Mouse (Mus musculus) activated CD4-positive, CD25-positive, alpha-beta regulatory T cell (primary cell): ENCODE measurements around the gene Sinhcaf. TPM values are rescaled to one million over a fixed set of nuclear protein-coding genes. Genes with fewer than 3 reads are reported as not detected.

Experiments used
- polyA plus RNA-seq, 2 experiments: library from polyadenylated mRNA; unstranded; fragments of 100-300 nt; shearing (Covaris generic); gene quantifications; one replicate each; pipeline ENCODE4 v1.2.1; 2017

Sinhcaf gene
- 10 to 100 TPM; 31.8 to 42.2 TPM for polyA plus RNA-seq

DNA sequence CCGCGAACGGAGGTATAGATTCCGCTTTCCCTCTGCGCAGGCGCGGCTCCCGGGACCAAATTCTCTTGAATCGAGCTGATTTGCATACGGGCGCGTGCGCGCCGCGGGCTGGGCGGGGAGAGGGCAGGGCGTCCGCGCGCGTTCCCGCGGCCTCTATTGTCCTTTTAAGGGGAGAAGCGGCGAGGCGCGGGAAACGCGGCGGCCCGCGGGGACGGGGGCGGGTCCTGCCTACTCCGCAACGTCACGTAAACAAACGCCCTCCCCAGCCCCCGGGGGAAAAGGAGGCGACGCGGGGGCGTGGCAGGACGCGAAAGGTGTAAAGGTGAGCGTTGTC, at the start of gene Sinhcaf:
Sinhcaf (minus strand) TSS at position 59 of the 334 bp plus-strand sequence.

DNA sequence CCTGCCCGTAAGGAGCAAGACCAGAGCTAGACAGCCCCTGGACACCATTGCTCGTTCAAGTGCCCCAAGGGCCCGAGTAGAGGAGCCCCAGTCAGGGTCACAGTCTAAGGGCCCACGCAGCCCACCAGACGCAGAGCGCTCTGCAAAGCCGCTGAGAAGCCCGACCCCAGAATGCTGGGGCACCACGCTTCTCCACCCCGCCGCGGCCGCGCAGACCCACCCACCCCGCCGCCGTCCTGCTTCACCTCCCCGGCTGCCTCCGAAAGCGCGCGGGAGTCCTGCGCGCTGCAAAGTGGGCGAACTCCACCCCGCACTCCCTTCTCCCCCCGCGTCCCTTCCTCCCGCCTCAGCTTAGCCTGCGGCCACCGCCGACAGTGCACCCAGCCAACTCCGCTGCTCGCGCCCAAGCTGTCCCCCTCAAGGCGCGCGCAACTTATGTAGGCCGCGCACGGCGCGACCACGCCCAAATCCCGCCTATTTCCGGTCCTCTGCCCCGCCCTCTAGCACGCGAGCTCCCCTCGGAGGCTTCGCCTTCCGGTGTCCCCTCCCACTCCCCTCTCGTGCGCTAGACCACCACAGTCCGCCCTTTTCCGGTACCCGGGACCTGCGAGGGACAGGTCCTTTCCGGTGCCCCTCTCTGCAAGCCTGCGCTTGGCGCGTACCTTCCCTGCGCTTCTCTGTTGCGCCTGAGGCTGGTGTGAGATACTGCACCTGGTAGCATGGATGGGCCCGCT, 50.3 kb downstream of the Sinhcaf start, which contains the start of gene Caprin2:
Caprin2 (minus strand) TSS at position 465 of the 734 bp plus-strand sequence.

Other genes starting within 250 kb of the Sinhcaf start
- 10 to 100 TPM; 18.0 to 36.2 TPM for gene Ipo8, start 115.0 kb downstream of the Sinhcaf start, polyA plus RNA-seq
- 1 to 10 TPM; 3.4 to 3.7 TPM for gene Caprin2, start 50.2 kb downstream of the Sinhcaf start, polyA plus RNA-seq
- gene Dennd5b, start 155.2 kb upstream of the Sinhcaf start, polyA plus RNA-seq, result 1 to 10 TPM in 1 of 2 experiments, under 1 TPM in 1; 0.99 to 1.1 TPM
- not detected for gene Gm10203, start 183.7 kb upstream of the Sinhcaf start, polyA plus RNA-seq
- 10 to 100 TPM; 54.7 to 69.6 TPM for gene Etfbkmt, start 193.4 kb upstream of the Sinhcaf start, polyA plus RNA-seq
- gene Amn1, start 242.2 kb upstream of the Sinhcaf start, polyA plus RNA-seq, result 10 to 100 TPM; 22.4 to 23.1 TPM